Mouse (Mus musculus) heart, adult 2 months (tissue): ENCODE measurements around the gene Ripor3. TPM values are rescaled to one million over a fixed set of nuclear protein-coding genes. Genes with fewer than 3 reads are reported as not detected.

ENCODE experiments used
- DNase-seq, 2 experiments: peaks; one replicate each; pipeline ENCODE4 v3.0.0; 2021
- H3K27ac ChIP-seq: fragments of 200-600 bp; 2 replicates; pipeline ENCODE4 v1.8.1; 2022
- H3K27me3 ChIP-seq: fragments of 200-500 bp; 2 replicates; pipeline ENCODE4 v1.6.1; 2012; ENCODE audit warnings: mild to moderate bottlenecking, low read length, inconsistent platforms, mixed read lengths; ENCODE audit not compliant: control insufficient read depth, insufficient read depth
- H3K36me3 ChIP-seq: fragments of 200-500 bp; 2 replicates; pipeline ENCODE4 v1.6.1; 2012; ENCODE audit warnings: low read length, inconsistent platforms; ENCODE audit not compliant: control insufficient read depth, insufficient read depth
- H3K4me1 ChIP-seq: fragments of 200-500 bp; 2 replicates; pipeline ENCODE4 v1.6.1; 2011; ENCODE audit warnings: low read length; ENCODE audit not compliant: control insufficient read depth, insufficient read depth
- H3K4me3 ChIP-seq: fragments of 200-600 bp; 2 replicates; pipeline ENCODE4 v1.8.1; 2022
- H3K79me2 ChIP-seq: fragments of 200-500 bp; replicated peaks from 2 replicates; pipeline ENCODE4 v1.6.1; 2012; ENCODE audit warnings: mild to moderate bottlenecking, inconsistent platforms, low read length, moderate library complexity, mixed read lengths; ENCODE audit not compliant: control insufficient read depth, insufficient read depth
- H3K9ac ChIP-seq: fragments of 200-500 bp; 2 replicates; pipeline ENCODE4 v1.6.1; 2012; ENCODE audit warnings: low read depth, mild to moderate bottlenecking, control low read depth, inconsistent platforms, low read length, mixed read lengths
- CTCF ChIP-seq: fragments of 200-600 bp; IDR thresholded peaks from 2 replicates; pipeline ENCODE4 v1.8.1; 2022; ENCODE audit warnings: antibody characterized with exemption, mild to moderate bottlenecking, moderate library complexity
- EP300 ChIP-seq: fragments of 200-500 bp; IDR thresholded peaks from 2 replicates; pipeline ENCODE4 v1.6.1; 2011; ENCODE audit warnings: low read depth, low read length, control low read depth; ENCODE audit not compliant: insufficient read depth
- POLR2A ChIP-seq: fragments of 200-500 bp; IDR thresholded peaks from 2 replicates; pipeline ENCODE4 v1.6.1; 2011; ENCODE audit warnings: mild to moderate bottlenecking, low read depth, low read length, control low read depth; ENCODE audit not compliant: insufficient read depth
- WGBS: fragments of 180-500 bp; shearing (Covaris S2); methylation state at CpG from one replicate; pipeline ENCODE4 v1.1.7; 2018; 5-methylcytosine and 5-hydroxymethylcytosine counted together
- intact Hi-C: fragments of 180-260 bp; cut with DNase I; formaldehyde crosslinking; loops from one replicate; pipeline ENCODE4 v1.15.1; 2025
- polyA plus RNA-seq: library from polyadenylated mRNA; depleted of rRNA; stranded (reverse); fragments of >200 nt; gene quantifications from 2 replicates; pipeline ENCODE4 v1.2.3, GENCODE M21; 2012
- total RNA-seq, 2 experiments: library from RNA; stranded (reverse); gene quantifications; 2 replicates each; pipeline ENCODE4 v1.2.3; 2021

The Ripor3 gene
- total and polyA plus RNA-seq, 3 experiments: 0.21 to 1.5 (median 0.36) TPM

- TF ChIP-seq POLR2A (no peak), CTCF (no peak), EP300 (no peak)
- DNase-seq: peak; percentile 49 to 54
- peaks cover 23% of the 10 kb centered on the region for H3K4me1 ChIP-seq
- no peak overlapping the region for H3K9ac ChIP-seq
- 22% methylated on average over 5 of the region's 5 CpGs for WGBS
- H3K27me3 ChIP-seq: no peaks in the 10 kb centered on the region
- peaks cover 10% of the 10 kb centered on the region; the same call in 1 of the 2 replicates for H3K36me3 ChIP-seq
- H3K27ac ChIP-seq: peak overlapping the region; percentile 77
- peaks cover 2% of the 10 kb centered on the region; the same call in 1 of the 2 replicates for H3K79me2 ChIP-seq
- no peak overlapping the region for H3K4me3 ChIP-seq
- intact Hi-C loops: no loop called here
Measured at GRCm38 (mm10) chr2:167958082-167958788, 52.2 kb downstream of the Ripor3 start.

GRCm38 (mm10) chr2:167957539-167957938, 52.9 kb downstream of the Ripor3 start:
- DNase-seq: no peak
- H3K9ac ChIP-seq: no peak overlapping the region
- H3K27me3 ChIP-seq: no peaks in the 10 kb centered on the region
- H3K79me2 ChIP-seq: peaks cover 2% of the 10 kb centered on the region
- H3K36me3 ChIP-seq: peaks cover 10% of the 10 kb centered on the region; the same call in 1 of the 2 replicates
- no peak overlapping the region for H3K4me3 ChIP-seq
- no peak for TF ChIP-seq EP300
- TF ChIP-seq CTCF: peak; percentile 60
- TF ChIP-seq POLR2A: no peak
- WGBS: 100% methylated on average over 1 of the region's 1 CpGs
- H3K4me1 ChIP-seq: peaks cover 23% of the 10 kb centered on the region
- intact Hi-C loops: no loop called here
- H3K27ac ChIP-seq: no peak overlapping the region; the same call in 1 of the 2 replicates

- no peak overlapping the region for H3K4me3 ChIP-seq
- H3K36me3 ChIP-seq: peaks cover 7% of the 10 kb centered on the region; the same call in 1 of the 2 replicates
- no peaks in the 10 kb centered on the region for H3K27me3 ChIP-seq
- WGBS: 72% methylated on average over 7 of the region's 7 CpGs
- peaks cover 2% of the 10 kb centered on the region for H3K79me2 ChIP-seq
- H3K9ac ChIP-seq: no peak overlapping the region
- no peak overlapping the region for H3K27ac ChIP-seq
- intact Hi-C loops: no loop called here
- peaks cover 29% of the 10 kb centered on the region for H3K4me1 ChIP-seq
- TF ChIP-seq EP300: no peak
- TF ChIP-seq CTCF: no peak
- TF ChIP-seq POLR2A: no peak
- DNase-seq: no peak
Measured at GRCm38 (mm10) chr2:167954928-167955327, 55.5 kb downstream of the Ripor3 start.

- DNase-seq: no peak
- Histone ChIP-seq H3K36me3 (no peaks in the 10 kb centered on the region; the same call in 1 of the 2 replicates), H3K27me3 (no peaks in the 10 kb centered on the region), H3K4me3 (no peak overlapping the region), H3K27ac (no peak overlapping the region), H3K4me1 (peaks cover 30% of the 10 kb centered on the region), H3K79me2 (peaks cover 2% of the 10 kb centered on the region), H3K9ac (no peak overlapping the region)
- intact Hi-C loops: no loop called here
- WGBS: 86% methylated on average over 10 of the region's 10 CpGs
- TF ChIP-seq CTCF (no peak), EP300 (no peak), POLR2A (no peak)
Measured at GRCm38 (mm10) chr2:167953819-167954218, 56.6 kb downstream of the Ripor3 start.

GRCm38 (mm10) chr2:167951301-167952211, 58.9 kb downstream of the Ripor3 start:
- Histone ChIP-seq H3K27ac (no peak overlapping the region), H3K4me3 (no peak overlapping the region), H3K79me2 (peaks cover 2% of the 10 kb centered on the region), H3K27me3 (no peaks in the 10 kb centered on the region), H3K9ac (no peak overlapping the region), H3K36me3 (no peaks in the 10 kb centered on the region), H3K4me1 (peaks cover 33% of the 10 kb centered on the region)
- intact Hi-C loops: no loop called here
- TF ChIP-seq POLR2A (no peak), EP300 (no peak), CTCF (no peak)
- peak in 1 of 2 experiments; percentile 39 for DNase-seq
- WGBS: 59% methylated on average over 13 of the region's 13 CpGs
